In the genomic region with DNA sequence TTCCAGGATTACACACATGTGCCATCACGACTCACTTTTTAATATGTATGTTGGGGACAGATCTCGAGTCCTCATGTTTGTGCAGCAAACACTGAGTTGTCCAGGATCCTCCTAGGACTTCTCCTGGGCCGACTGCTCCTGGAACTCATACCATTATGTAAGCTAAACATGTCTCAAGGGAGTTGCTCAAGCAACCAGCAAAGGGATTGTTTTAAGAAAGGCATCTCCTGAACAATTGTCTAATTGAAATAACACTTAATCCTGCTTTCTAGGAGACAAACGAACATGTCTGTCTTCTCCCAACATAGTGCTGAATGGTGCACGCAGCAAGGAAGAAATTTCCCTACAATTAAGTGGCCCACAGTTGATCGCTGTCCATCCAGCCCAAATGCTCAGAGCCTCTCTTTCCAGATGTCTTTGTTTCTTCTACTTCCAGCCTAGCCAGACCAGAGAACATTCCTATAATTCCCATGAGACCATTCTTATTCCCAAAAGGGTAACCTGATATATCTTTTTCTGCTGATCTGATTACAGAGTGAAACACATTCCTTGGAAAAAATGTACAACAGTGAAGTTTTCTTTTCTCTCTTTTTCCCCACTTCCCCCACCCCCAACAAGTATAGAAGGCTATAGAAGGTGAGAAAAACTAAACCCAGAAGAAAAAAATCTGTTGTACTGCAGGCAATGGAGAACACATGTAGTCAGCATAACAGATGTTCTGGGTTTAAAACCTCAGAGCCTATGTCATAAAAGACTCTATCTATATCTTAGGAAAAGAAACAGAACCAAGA, we compare ENCODE assay signal across 15 mouse cellular contexts. TPM values are rescaled to one million over a fixed set of nuclear protein-coding genes. Genes with fewer than 3 reads are reported as not detected.
A peak's percentile ranks its signal among the peaks of the same experiment; 100 is the strongest.
DNase-seq lines count a peak whose midpoint lies in the region; ATAC-seq and TF ChIP-seq lines count a peak whose summit lies in the region.
"Had no signal": no experiment of that assay in that cellular context is flagged by ENCODE, and none has a peak within 500 bp of the region (broad histone marks: within the 10 kb centered on the region; RNA-seq: fewer than 3 reads in every experiment).

No protein-coding gene starts in this region.

- no peak overlapping the region for H3K4me2 ChIP-seq in intestine, embryonic 16.5 days (ENCODE audit: low read depth, low read length)
- H3K4me2 ChIP-seq in intestine, embryonic 15.5 days (replicated peaks): no peak overlapping the region
- H3K4me2 ChIP-seq in embryonic facial prominence, embryonic 13.5 days: 0 out of 2 replicates have a peak overlapping the region, but pooled peaks have one; percentile 5
- H3K4me2 ChIP-seq in myocyte (ENCODE audit: low read depth): peak overlapping the region; percentile 64
- no peak overlapping the region for H3K4me2 ChIP-seq in forebrain, embryonic 14.5 days (ENCODE audit: low read length)
- H3K4me2 ChIP-seq: neural tube, embryonic 15.5 days had no signal

- no peak for ATAC-seq in intestine, embryonic 16.5 days
- ATAC-seq in intestine, embryonic 15.5 days: no peak
- ATAC-seq in embryonic facial prominence, embryonic 13.5 days (ENCODE audit: insufficient number of reproducible peaks, insufficient read depth, low FRiP score, low TSS enrichment, low read depth): no peak
- no peak for ATAC-seq in forebrain, embryonic 14.5 days
- ATAC-seq: midbrain, embryonic 16.5 days had no signal

- H3ac ChIP-seq in myocyte (ENCODE audit: control insufficient read depth, insufficient read length): no peak overlapping the region

- DNase-seq in NIH3T3 (ENCODE audit: low read depth): peak; percentile 93
- no peak for DNase-seq in layer of hippocampus, postnatal 14 days (ENCODE audit: low spot score in 2 of 2)
- no peak for DNase-seq in c-Kit-positive CD71-positive TER-119-positive erythroid progenitor cells, embryonic 14.5 days (ENCODE audit: low spot score)
- DNase-seq in forebrain, embryonic 14.5 days (ENCODE audit: low spot score): no peak
- DNase-seq: adrenal gland, postnatal 36 days; cerebellum, adult 8-10 months; liver; right cerebral cortex, adult 18-20 months had no signal

- H3K79me2 ChIP-seq in myocyte (ENCODE audit: control insufficient read depth, insufficient read depth): no peaks in the 10 kb centered on the region

- H3K4me1 ChIP-seq in intestine, embryonic 16.5 days (ENCODE audit: control insufficient read depth, insufficient read depth, low read length): peaks cover 9% of the 10 kb centered on the region
- H3K4me1 ChIP-seq in intestine, embryonic 15.5 days (replicated peaks): peaks cover 8% of the 10 kb centered on the region
- H3K4me1 ChIP-seq in embryonic facial prominence, embryonic 13.5 days: peaks cover 44% of the 10 kb centered on the region
- no peaks in the 10 kb centered on the region for H3K4me1 ChIP-seq in forebrain, embryonic 14.5 days (ENCODE audit: control insufficient read depth, insufficient read depth, low read length)
- H3K4me1 ChIP-seq: neural tube, embryonic 15.5 days had no signal

- no peak for TF ChIP-seq POLR2A in myocyte (IDR thresholded peaks at IDR 0.05; ENCODE audit: insufficient read length, low read depth)

- H3K27ac ChIP-seq in intestine, embryonic 16.5 days (ENCODE audit: low read length): peak overlapping the region; percentile 27; the same call in 1 of the 2 replicates
- no peak overlapping the region for H3K27ac ChIP-seq in intestine, embryonic 15.5 days
- H3K27ac ChIP-seq in embryonic facial prominence, embryonic 13.5 days: peak overlapping the region; percentile 66
- H3K27ac ChIP-seq in forebrain, embryonic 14.5 days (ENCODE audit: low read depth, low read length): no peak overlapping the region
- H3K27ac ChIP-seq: neural tube, embryonic 15.5 days had no signal

- no peaks in the 10 kb centered on the region for H3K27me3 ChIP-seq in intestine, embryonic 16.5 days (replicated peaks; ENCODE audit: control insufficient read depth, insufficient read depth, low read length)
- no peaks in the 10 kb centered on the region for H3K27me3 ChIP-seq in intestine, embryonic 15.5 days (replicated peaks)
- peaks cover 3% of the 10 kb centered on the region; the same call in 1 of the 2 replicates for H3K27me3 ChIP-seq in embryonic facial prominence, embryonic 13.5 days
- H3K27me3 ChIP-seq in myocyte (ENCODE audit: control insufficient read depth, insufficient read depth, insufficient read length): no peaks in the 10 kb centered on the region
- H3K27me3 ChIP-seq in forebrain, embryonic 14.5 days (replicated peaks; ENCODE audit: control insufficient read depth, insufficient read depth, low read length): no peaks in the 10 kb centered on the region
- H3K27me3 ChIP-seq: CH12.LX; neural tube, embryonic 15.5 days had no signal

- 60% methylated on average over 6 of the region's 6 CpGs for WGBS in intestine, embryonic 16.5 days
- WGBS in intestine, embryonic 15.5 days: 56% methylated on average over 6 of the region's 6 CpGs
- 28% methylated on average over 6 of the region's 6 CpGs for WGBS in embryonic facial prominence, embryonic 13.5 days
- 66% methylated on average over 6 of the region's 6 CpGs for WGBS in forebrain, embryonic 14.5 days

- H3K9ac ChIP-seq in intestine, embryonic 16.5 days (ENCODE audit: low read depth, low read length): no peak overlapping the region
- no peak overlapping the region for H3K9ac ChIP-seq in intestine, embryonic 15.5 days
- H3K9ac ChIP-seq in embryonic facial prominence, embryonic 13.5 days: no peak overlapping the region
- no peak overlapping the region for H3K9ac ChIP-seq in forebrain, embryonic 14.5 days (ENCODE audit: low read length)
- H3K9ac ChIP-seq: neural tube, embryonic 15.5 days had no signal

- no peak overlapping the region for H3K4me3 ChIP-seq in intestine, embryonic 16.5 days (ENCODE audit: low read length)
- H3K4me3 ChIP-seq in intestine, embryonic 15.5 days (replicated peaks): no peak overlapping the region
- no peak overlapping the region for H3K4me3 ChIP-seq in embryonic facial prominence, embryonic 13.5 days
- no peak overlapping the region for H3K4me3 ChIP-seq in myocyte
- no peak overlapping the region for H3K4me3 ChIP-seq in forebrain, embryonic 14.5 days (ENCODE audit: low read depth, low read length)
- H3K4me3 ChIP-seq: neural tube, embryonic 15.5 days had no signal

- no peaks in the 10 kb centered on the region for H3K36me3 ChIP-seq in intestine, embryonic 16.5 days (ENCODE audit: control insufficient read depth, insufficient read depth, low read length)
- H3K36me3 ChIP-seq in intestine, embryonic 15.5 days: no peaks in the 10 kb centered on the region
- no peaks in the 10 kb centered on the region for H3K36me3 ChIP-seq in embryonic facial prominence, embryonic 13.5 days
- no peaks in the 10 kb centered on the region for H3K36me3 ChIP-seq in myocyte (ENCODE audit: control insufficient read depth, insufficient read depth)
- no peaks in the 10 kb centered on the region for H3K36me3 ChIP-seq in forebrain, embryonic 14.5 days (ENCODE audit: control insufficient read depth, insufficient read depth, low read length)
- H3K36me3 ChIP-seq: neural tube, embryonic 15.5 days had no signal

- no peaks in the 10 kb centered on the region for H3K9me3 ChIP-seq in intestine, embryonic 16.5 days (ENCODE audit: control insufficient read depth, low read length)
- H3K9me3 ChIP-seq in intestine, embryonic 15.5 days: no peaks in the 10 kb centered on the region
- no peaks in the 10 kb centered on the region for H3K9me3 ChIP-seq in embryonic facial prominence, embryonic 13.5 days
- no peaks in the 10 kb centered on the region for H3K9me3 ChIP-seq in forebrain, embryonic 14.5 days (replicated peaks; ENCODE audit: control insufficient read depth, low read length)
- H3K9me3 ChIP-seq: neural tube, embryonic 15.5 days had no signal

TF ChIP-seq in myocyte, 11 proteins besides CTCF, POLR2A, EP300 and RAD21:
- no peak for TF ChIP-seq SRF (IDR thresholded peaks at IDR 0.05; ENCODE audit: control insufficient read depth, insufficient read length, low read depth)
- TF ChIP-seq CEBPB (IDR thresholded peaks at IDR 0.05; ENCODE audit: insufficient read depth, poor library complexity, severe bottlenecking): 0 out of 2 replicates have a peak, but pooled peaks have one; percentile 45

RNA-seq across cellular contexts. Expression of gene Emsy, which starts 11.6 kb away (rescaled TPM):
- 14.6 and 16.3 TPM in 2 replicates for polyA plus RNA-seq in intestine, embryonic 16.5 days (2015; fragmentation: Nextera tagmentation; extraction: Ambion mirVana)
- 15.7 and 19.6 TPM in 2 replicates for polyA plus RNA-seq in intestine, embryonic 15.5 days (2015; fragmentation: Nextera tagmentation; extraction: Ambion mirVana)
- polyA plus RNA-seq in embryonic facial prominence, embryonic 13.5 days (2015; fragmentation: Nextera tagmentation; extraction: Ambion mirVana): 31.0 and 34.7 TPM in 2 replicates
- 9.1 TPM for polyA plus RNA-seq in myocyte (2012; fragmentation: generic; extraction: Trizol)
- total RNA-seq in layer of hippocampus, postnatal 14 days (2021): 10 to 100 TPM; 60.9 to 63.1 TPM
- polyA plus RNA-seq in forebrain, embryonic 14.5 days (2014; fragmentation: Nextera tagmentation; extraction: Ambion mirVana): 49.4 and 55.7 TPM in 2 replicates

RNA-seq across cellular contexts. Expression of gene Thap12, which starts 34.8 kb away (rescaled TPM):
- polyA plus RNA-seq in intestine, embryonic 16.5 days (2015; fragmentation: Nextera tagmentation; extraction: Ambion mirVana): 28.6 and 28.8 TPM in 2 replicates
- polyA plus RNA-seq in intestine, embryonic 15.5 days (2015; fragmentation: Nextera tagmentation; extraction: Ambion mirVana): 41.8 and 43.4 TPM in 2 replicates
- 71.7 and 75.8 TPM in 2 replicates for polyA plus RNA-seq in embryonic facial prominence, embryonic 13.5 days (2015; fragmentation: Nextera tagmentation; extraction: Ambion mirVana)
- polyA plus RNA-seq in myocyte (2012; fragmentation: generic; extraction: Trizol): 16.4 TPM
- 10 to 100 TPM; 72.3 to 74.9 TPM for total RNA-seq in layer of hippocampus, postnatal 14 days (2021)
- polyA plus RNA-seq in forebrain, embryonic 14.5 days (2014; fragmentation: Nextera tagmentation; extraction: Ambion mirVana): 42.5 and 48.3 TPM in 2 replicates

Comparison
In these comparisons a context has a peak if more than half of its experiments do, and no peak if none do; other contexts are left out.
1. H3K27ac ChIP-seq: peak in intestine, embryonic 16.5 days (single experiment) and embryonic facial prominence, embryonic 13.5 days (single experiment); none in intestine, embryonic 15.5 days (single experiment) and forebrain, embryonic 14.5 days (single experiment).
2. H3K4me2 ChIP-seq: peak in embryonic facial prominence, embryonic 13.5 days (single experiment) and myocyte (single experiment); none in intestine, embryonic 16.5 days (single experiment), intestine, embryonic 15.5 days (single experiment) and forebrain, embryonic 14.5 days (single experiment).